Mouse (Mus musculus): ENCODE data around the gene Eif2s3x.

- TF ChIP-seq CTCF (IDR thresholded peaks at IDR 0.05; ENCODE audit: low read depth) (no peak), EP300 (IDR thresholded peaks at IDR 0.05; ENCODE audit: low read depth) (no peak)
Observed at GRCm38 (mm10) chrX:94212264-94212596, 432 bp downstream of the Eif2s3x start.

Data from liver, postnatal 0 days (tissue).